Mouse (Mus musculus) kidney, postnatal 0 days (tissue): ENCODE data around the gene Bcar3. TPM values are rescaled to one million over a fixed set of nuclear protein-coding genes. Genes with fewer than 3 reads are reported as not detected.
"Not testable (repeated sequence)": the region's sequence is repeated elsewhere in the genome, so short reads cannot be mapped to it uniquely, and the experiment has no call there.

Experiments used
- ATAC-seq: fragments of 200-750 bp; cut with Nextera tagmentation; replicated peaks from 2 replicates; pipeline ENCODE4 v1.8.0; 2017; ENCODE audit warnings: low read depth, moderate number of reproducible peaks, moderate TSS enrichment, moderate library complexity; ENCODE audit not compliant: low FRiP score
- DNase-seq: peaks from one replicate; pipeline ENCODE4 v3.0.0-alpha.2; 2016; ENCODE audit warnings: low spot score
- H3K27ac ChIP-seq: fragments of 300-500 bp; sonication (generic); 2 replicates; pipeline ENCODE4 v1.5.1; 2014; ENCODE audit warnings: mild to moderate bottlenecking
- H3K27me3 ChIP-seq: fragments of 300-500 bp; sonication (generic); 2 replicates; pipeline ENCODE4 v1.6.1; 2014; ENCODE audit warnings: low read length, mixed read lengths; ENCODE audit not compliant: insufficient read depth
- H3K36me3 ChIP-seq: fragments of 300-500 bp; sonication (generic); 2 replicates; pipeline ENCODE4 v1.6.1; 2014; ENCODE audit warnings: low read length, mixed read lengths; ENCODE audit not compliant: insufficient read depth
- H3K4me1 ChIP-seq: fragments of 300-500 bp; sonication (generic); replicated peaks from 2 replicates; pipeline ENCODE4 v1.6.1; 2014; ENCODE audit warnings: antibody characterized with exemption, low read length, mixed read lengths; ENCODE audit not compliant: insufficient read depth
- H3K4me2 ChIP-seq: fragments of 300-500 bp; sonication (generic); 2 replicates; pipeline ENCODE4 v1.6.1; 2014; ENCODE audit warnings: mild to moderate bottlenecking, low read length, moderate library complexity, mixed read lengths
- H3K4me3 ChIP-seq: fragments of 300-500 bp; sonication (generic); replicated peaks from 2 replicates; pipeline ENCODE4 v1.5.1; 2014; ENCODE audit warnings: low read depth, low read length
- H3K9ac ChIP-seq: fragments of 300-500 bp; sonication (generic); 2 replicates; pipeline ENCODE4 v1.6.1; 2014; ENCODE audit warnings: low read depth, low read length
- H3K9me3 ChIP-seq: fragments of 300-500 bp; sonication (generic); replicated peaks from 2 replicates; pipeline ENCODE4 v1.6.1; 2016; ENCODE audit warnings: low read length, inconsistent platforms, mixed read lengths
- CTCF ChIP-seq: IDR thresholded peaks from 2 replicates; pipeline ENCODE4 v1.5.1; 2016; ENCODE audit warnings: antibody characterized with exemption, low read depth, mild to moderate bottlenecking, moderate library complexity
- WGBS: fragments of 180-500 bp; shearing (Covaris S2); extraction: QIAGEN DNeasy Blood & Tissue Kit; methylation state at CpG from one replicate; pipeline ENCODE4 v1.1.7; 2014; 5-methylcytosine and 5-hydroxymethylcytosine counted together
- polyA plus RNA-seq: library from polyadenylated mRNA; unstranded; fragments of >200 nt; fragmentation: Nextera tagmentation; extraction: Ambion mirVana; gene quantifications from 2 replicates; pipeline ENCODE4 v1.2.1, GENCODE M21; 2015

The Bcar3 gene
- polyA plus RNA-seq, 1 experiment from 2014 or later: 18.8 TPM

- peaks cover 6% of the 10 kb centered on the region; the same call in 1 of the 2 replicates for H3K4me1 ChIP-seq
- H3K36me3 ChIP-seq: no peaks in the 10 kb centered on the region
- TF ChIP-seq CTCF: no peak
- H3K4me3 ChIP-seq: no peak overlapping the region
- no peak overlapping the region for H3K4me2 ChIP-seq
- DNase-seq (no peak), ATAC-seq (no peak)
- no peak overlapping the region for H3K27ac ChIP-seq
- H3K27me3 ChIP-seq: no peaks in the 10 kb centered on the region
- no peaks in the 10 kb centered on the region for H3K9me3 ChIP-seq
- no peak overlapping the region for H3K9ac ChIP-seq
- 62% methylated on average over 5 of the region's 5 CpGs for WGBS
These were observed 86.8 kb downstream of the Bcar3 start for GRCm38 (mm10) chr3:122380776-122381175.

- H3K9ac ChIP-seq: no peak overlapping the region
- no peaks in the 10 kb centered on the region for H3K27me3 ChIP-seq
- DNase-seq (no peak), ATAC-seq (no peak)
- no peak overlapping the region for H3K27ac ChIP-seq
- H3K9me3 ChIP-seq: no peaks in the 10 kb centered on the region
- WGBS: 93% methylated on average over 3 of the region's 3 CpGs
- no peak for TF ChIP-seq CTCF
- H3K4me3 ChIP-seq: no peak overlapping the region
- no peak overlapping the region for H3K4me2 ChIP-seq
- no peaks in the 10 kb centered on the region for H3K4me1 ChIP-seq
- H3K36me3 ChIP-seq: no peaks in the 10 kb centered on the region
These were observed 87.7 kb downstream of the Bcar3 start for GRCm38 (mm10) chr3:122381591-122381990.

GRCm38 (mm10) chr3:122386444-122386843, 92.5 kb downstream of the Bcar3 start:
- ATAC-seq (no peak), DNase-seq (no peak)
- Histone ChIP-seq H3K36me3 (no peaks in the 10 kb centered on the region), H3K27ac (no peak overlapping the region), H3K4me2 (no peak overlapping the region), H3K4me3 (no peak overlapping the region), H3K9me3 (no peaks in the 10 kb centered on the region), H3K9ac (no peak overlapping the region), H3K27me3 (no peaks in the 10 kb centered on the region), H3K4me1 (no peaks in the 10 kb centered on the region)
- TF ChIP-seq CTCF: no peak
- 81% methylated on average over 5 of the region's 5 CpGs for WGBS

GRCm38 (mm10) chr3:122387771-122388170, 93.8 kb downstream of the Bcar3 start:
- H3K27ac ChIP-seq: no peak overlapping the region
- DNase-seq (no peak), ATAC-seq (no peak)
- no peaks in the 10 kb centered on the region for H3K9me3 ChIP-seq
- no peak overlapping the region for H3K9ac ChIP-seq
- no peaks in the 10 kb centered on the region for H3K4me1 ChIP-seq
- no peaks in the 10 kb centered on the region for H3K36me3 ChIP-seq
- H3K27me3 ChIP-seq: no peaks in the 10 kb centered on the region
- no peak for TF ChIP-seq CTCF
- 73% methylated on average over 3 of the region's 3 CpGs for WGBS
- no peak overlapping the region for H3K4me2 ChIP-seq
- no peak overlapping the region for H3K4me3 ChIP-seq

GRCm38 (mm10) chr3:122389972-122390371, 96.0 kb downstream of the Bcar3 start:
- Histone ChIP-seq H3K4me3 (no peak overlapping the region), H3K27me3 (no peaks in the 10 kb centered on the region), H3K4me1 (no peaks in the 10 kb centered on the region), H3K9me3 (no peaks in the 10 kb centered on the region), H3K9ac (no peak overlapping the region), H3K4me2 (no peak overlapping the region), H3K27ac (no peak overlapping the region), H3K36me3 (no peaks in the 10 kb centered on the region)
- ATAC-seq: no peak
- TF ChIP-seq CTCF: no peak
- WGBS: 82% methylated on average over 5 of the region's 5 CpGs
- no peak for DNase-seq

GRCm38 (mm10) chr3:122391098-122391497, 97.2 kb downstream of the Bcar3 start:
- Histone ChIP-seq H3K27ac (no peak overlapping the region), H3K27me3 (no peaks in the 10 kb centered on the region), H3K4me1 (no peaks in the 10 kb centered on the region), H3K4me3 (no peak overlapping the region), H3K9ac (no peak overlapping the region), H3K9me3 (no peaks in the 10 kb centered on the region), H3K4me2 (no peak overlapping the region), H3K36me3 (no peaks in the 10 kb centered on the region)
- TF ChIP-seq CTCF: no peak
- 94% methylated on average over 2 of the region's 2 CpGs for WGBS
- DNase-seq: no peak
- no peak for ATAC-seq

GRCm38 (mm10) chr3:122391816-122392215, 97.9 kb downstream of the Bcar3 start:
- no peak for TF ChIP-seq CTCF
- H3K9ac ChIP-seq: no peak overlapping the region
- no peaks in the 10 kb centered on the region for H3K27me3 ChIP-seq
- no peak overlapping the region for H3K27ac ChIP-seq
- no peaks in the 10 kb centered on the region for H3K36me3 ChIP-seq
- 52% methylated on average over 12 of the region's 12 CpGs for WGBS
- no peaks in the 10 kb centered on the region for H3K9me3 ChIP-seq
- ATAC-seq (no peak), DNase-seq (no peak)
- no peak overlapping the region for H3K4me3 ChIP-seq
- H3K4me1 ChIP-seq: no peaks in the 10 kb centered on the region
- no peak overlapping the region for H3K4me2 ChIP-seq

GRCm38 (mm10) chr3:122393411-122393810, 99.5 kb downstream of the Bcar3 start:
- not testable (repeated sequence) for H3K9me3 ChIP-seq, H3K27ac ChIP-seq, H3K36me3 ChIP-seq, ATAC-seq, DNase-seq, H3K4me2 ChIP-seq, H3K27me3 ChIP-seq, H3K9ac ChIP-seq, H3K4me3 ChIP-seq, H3K4me1 ChIP-seq
- 60% methylated on average over 4 of the region's 4 CpGs for WGBS
